Mouse (Mus musculus): Measurements from ENCODE around the gene Srsf10. TPM values are rescaled to one million over a fixed set of nuclear protein-coding genes. Genes with fewer than 3 reads are reported as not detected.
A peak's percentile ranks its signal among the peaks of the same experiment; 100 is the strongest.

Gene Srsf10
- polyA plus RNA-seq (2016; fragmentation: Nextera tagmentation; extraction: Ambion mirVana): 312 and 328 TPM in 2 replicates

DNA sequence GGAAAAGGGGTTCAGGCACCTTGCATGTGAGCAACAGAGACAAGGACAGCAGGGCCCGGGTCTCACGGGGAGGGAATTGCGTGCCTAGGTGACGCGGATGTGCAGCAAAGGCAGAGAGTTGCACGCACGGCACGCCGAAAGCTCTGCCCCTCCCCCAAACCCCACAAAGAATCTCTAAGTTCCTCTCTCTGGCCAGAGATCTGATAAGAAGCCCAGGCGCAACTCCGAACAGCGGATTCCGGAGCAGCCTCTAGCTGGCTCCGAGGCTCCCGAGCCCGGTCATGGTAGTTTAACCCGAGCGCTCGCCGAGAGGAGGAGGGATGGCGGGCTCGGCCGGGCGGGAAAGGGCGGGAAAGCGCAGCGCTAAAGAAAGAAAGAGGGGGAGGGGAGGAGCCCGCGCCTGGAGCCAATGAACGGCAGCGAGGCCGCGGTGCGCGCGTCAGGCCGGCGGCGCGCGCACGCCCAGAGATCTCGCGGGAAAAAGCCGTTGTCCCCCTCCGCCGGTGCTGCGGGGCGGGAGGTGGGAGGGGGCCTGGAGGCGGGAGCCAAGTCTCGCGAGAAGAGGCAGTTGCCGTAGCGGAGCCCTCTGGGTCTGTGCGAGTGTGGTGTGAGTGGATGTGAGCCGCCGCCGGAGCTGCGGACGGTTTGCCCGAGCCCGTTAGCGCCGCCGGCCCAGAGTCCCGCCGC lies at the start of gene Srsf10:
Gene Srsf10 (plus strand): TSS at position 212 of the 687 bp plus-strand sequence.
- Histone ChIP-seq H3K4me2 (replicated peaks) (peak within 1 kb of the TSS; percentile 80), H3K36me3 (no peaks in the 10 kb centered on the region), H3K9me3 (replicated peaks) (no peaks in the 10 kb centered on the region), H3K4me1 (peaks cover 38% of the 10 kb centered on the region), H3K4me3 (peak within 1 kb of the TSS; percentile 96), H3K27me3 (no peaks in the 10 kb centered on the region), H3K9ac (peak within 1 kb of the TSS; percentile 99), H3K27ac (peak within 1 kb of the TSS; percentile 99)
- peak; percentile 96 for ATAC-seq (ENCODE audit: low FRiP score)
- under 1% methylated on average over 62 of the region's 67 CpGs for WGBS

GRCm38 (mm10) chr4:135814896-135815295 lies 40.7 kb upstream of the Srsf10 start:
- WGBS: 86% methylated on average over 7 of the region's 7 CpGs
- H3K27ac ChIP-seq: no peak overlapping the region
- H3K4me3 ChIP-seq: no peak overlapping the region
- H3K36me3 ChIP-seq: no peaks in the 10 kb centered on the region
- ATAC-seq (ENCODE audit: low FRiP score): no peak
- H3K27me3 ChIP-seq: no peaks in the 10 kb centered on the region
- H3K9ac ChIP-seq: no peak overlapping the region
- H3K4me1 ChIP-seq: no peaks in the 10 kb centered on the region
- H3K4me2 ChIP-seq (replicated peaks): no peak overlapping the region
- no peaks in the 10 kb centered on the region for H3K9me3 ChIP-seq (replicated peaks)

GRCm38 (mm10) chr4:135816905-135817622 lies 38.5 kb upstream of the Srsf10 start:
- no peak overlapping the region for H3K4me3 ChIP-seq
- no peak overlapping the region for H3K27ac ChIP-seq
- H3K4me1 ChIP-seq: no peaks in the 10 kb centered on the region
- H3K27me3 ChIP-seq: no peaks in the 10 kb centered on the region
- WGBS: 44% methylated on average over 12 of the region's 12 CpGs
- H3K9ac ChIP-seq: no peak overlapping the region
- H3K36me3 ChIP-seq: no peaks in the 10 kb centered on the region
- ATAC-seq (ENCODE audit: low FRiP score): no peak
- no peaks in the 10 kb centered on the region for H3K9me3 ChIP-seq (replicated peaks)
- no peak overlapping the region for H3K4me2 ChIP-seq (replicated peaks)

- ATAC-seq (ENCODE audit: low FRiP score): no peak
- H3K9me3 ChIP-seq (replicated peaks): no peaks in the 10 kb centered on the region
- no peaks in the 10 kb centered on the region for H3K36me3 ChIP-seq
- H3K4me1 ChIP-seq: no peaks in the 10 kb centered on the region
- 75% methylated on average over 3 of the region's 3 CpGs for WGBS
- H3K27me3 ChIP-seq: no peaks in the 10 kb centered on the region
- no peak overlapping the region for H3K4me3 ChIP-seq
- no peak overlapping the region for H3K27ac ChIP-seq
- no peak overlapping the region for H3K9ac ChIP-seq
- no peak overlapping the region for H3K4me2 ChIP-seq (replicated peaks)
Observed at GRCm38 (mm10) chr4:135818366-135818765, 37.2 kb upstream of the Srsf10 start.

- H3K9me3 ChIP-seq (replicated peaks): no peaks in the 10 kb centered on the region
- H3K4me2 ChIP-seq (replicated peaks): no peak overlapping the region
- no peaks in the 10 kb centered on the region for H3K4me1 ChIP-seq
- ATAC-seq (ENCODE audit: low FRiP score): no peak
- H3K36me3 ChIP-seq: no peaks in the 10 kb centered on the region
- H3K27ac ChIP-seq: no peak overlapping the region
- no peak overlapping the region for H3K9ac ChIP-seq
- H3K27me3 ChIP-seq: no peaks in the 10 kb centered on the region
- no peak overlapping the region for H3K4me3 ChIP-seq
- 66% methylated on average over 17 of the region's 17 CpGs for WGBS
Observed at GRCm38 (mm10) chr4:135819826-135820526, 35.6 kb upstream of the Srsf10 start.

DNA sequence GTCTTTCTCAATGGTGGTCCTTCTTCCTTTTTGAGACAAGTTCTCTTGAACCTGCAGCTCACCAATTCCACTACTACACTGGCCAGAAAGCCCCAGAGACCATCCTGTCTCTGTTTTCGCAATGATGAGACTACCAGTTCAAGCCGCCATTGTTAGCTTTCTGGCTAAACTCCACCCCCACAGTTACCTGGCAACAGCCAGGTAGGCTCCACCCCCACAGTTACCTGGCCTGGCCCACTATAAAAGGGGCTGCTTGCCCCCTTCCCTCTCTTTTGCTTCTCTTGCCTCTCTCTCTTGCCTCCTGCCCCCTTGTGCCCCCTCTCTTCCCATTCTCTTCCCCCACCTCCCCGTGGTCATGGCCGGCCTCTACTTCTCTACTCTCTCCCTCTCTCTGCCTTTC lies 33.8 kb upstream of the Srsf10 start:
- no peaks in the 10 kb centered on the region for H3K36me3 ChIP-seq
- no peak for ATAC-seq (ENCODE audit: low FRiP score)
- 79% methylated on average over 4 of the region's 4 CpGs for WGBS
- no peaks in the 10 kb centered on the region for H3K27me3 ChIP-seq
- no peak overlapping the region for H3K9ac ChIP-seq
- no peak overlapping the region for H3K4me2 ChIP-seq (replicated peaks)
- no peaks in the 10 kb centered on the region for H3K9me3 ChIP-seq (replicated peaks)
- H3K27ac ChIP-seq: no peak overlapping the region
- no peak overlapping the region for H3K4me3 ChIP-seq
- no peaks in the 10 kb centered on the region for H3K4me1 ChIP-seq

DNA sequence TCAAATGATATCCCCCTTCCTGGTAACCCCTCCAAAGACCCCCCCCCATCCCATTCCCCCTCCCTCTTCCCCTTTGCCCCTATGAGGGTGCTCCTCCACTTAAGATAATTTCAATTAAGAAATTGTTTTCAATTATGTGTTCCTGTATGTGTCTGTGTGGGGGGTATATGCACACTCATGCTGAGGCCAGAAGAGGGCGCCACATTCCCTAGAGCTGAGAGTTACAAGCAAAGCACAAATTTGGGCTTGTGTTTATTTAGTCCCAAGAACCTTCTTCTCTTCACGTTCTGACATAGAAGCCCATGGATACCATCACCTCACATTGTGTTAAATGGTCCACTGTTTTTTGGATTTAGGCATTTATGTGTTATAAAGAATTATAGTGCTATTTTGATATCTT lies 32.2 kb upstream of the Srsf10 start:
- no peaks in the 10 kb centered on the region for H3K9me3 ChIP-seq (replicated peaks)
- H3K4me1 ChIP-seq: peaks cover under 1% of the 10 kb centered on the region; the same call in 1 of the 2 replicates
- H3K9ac ChIP-seq: no peak overlapping the region
- ATAC-seq (ENCODE audit: low FRiP score): no peak
- WGBS: 64% methylated on average over 2 of the region's 2 CpGs
- no peaks in the 10 kb centered on the region for H3K27me3 ChIP-seq
- H3K4me3 ChIP-seq: no peak overlapping the region
- H3K36me3 ChIP-seq: no peaks in the 10 kb centered on the region
- H3K4me2 ChIP-seq (replicated peaks): no peak overlapping the region
- no peak overlapping the region for H3K27ac ChIP-seq

GRCm38 (mm10) chr4:135824254-135824653 lies 31.3 kb upstream of the Srsf10 start:
- Histone ChIP-seq H3K9ac (peak overlapping the region; percentile 32; the same call in 1 of the 2 replicates), H3K9me3 (replicated peaks) (no peaks in the 10 kb centered on the region), H3K27me3 (no peaks in the 10 kb centered on the region), H3K4me2 (replicated peaks) (no peak overlapping the region), H3K27ac (no peak overlapping the region), H3K4me1 (peaks cover 9% of the 10 kb centered on the region), H3K4me3 (no peak overlapping the region), H3K36me3 (no peaks in the 10 kb centered on the region)
- 50% methylated on average over 8 of the region's 8 CpGs for WGBS
- ATAC-seq (ENCODE audit: low FRiP score): no peak

DNA sequence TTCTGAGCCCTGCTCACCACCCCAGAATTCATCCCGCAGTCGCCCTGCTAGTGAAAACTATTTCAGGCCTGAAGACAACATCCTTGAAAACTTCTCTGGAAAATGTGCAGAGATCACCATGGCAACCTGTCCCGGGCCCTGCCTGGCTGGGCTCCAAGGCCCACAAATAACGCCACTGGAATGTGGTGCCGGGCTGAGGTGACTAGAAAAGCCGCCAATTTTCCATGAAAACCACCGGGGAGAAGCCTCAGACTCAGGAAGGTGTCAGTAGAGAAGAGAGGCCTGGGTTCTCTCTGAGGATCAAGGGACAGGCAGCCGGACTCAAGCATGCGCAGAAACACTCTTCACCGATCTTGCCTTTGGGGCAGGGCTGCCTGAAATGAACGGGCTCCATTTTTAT lies 27.1 kb upstream of the Srsf10 start:
- Histone ChIP-seq H3K4me1 (peaks cover 12% of the 10 kb centered on the region), H3K4me3 (no peak overlapping the region), H3K4me2 (replicated peaks) (0 out of 2 replicates have a peak overlapping the region, but pooled peaks have one; percentile 0), H3K27ac (peak overlapping the region; percentile 72), H3K9me3 (replicated peaks) (no peaks in the 10 kb centered on the region), H3K36me3 (no peaks in the 10 kb centered on the region), H3K27me3 (no peaks in the 10 kb centered on the region), H3K9ac (no peak overlapping the region)
- no peak for ATAC-seq (ENCODE audit: low FRiP score)
- 25% methylated on average over 11 of the region's 11 CpGs for WGBS

GRCm38 (mm10) chr4:135832070-135832469 lies 23.5 kb upstream of the Srsf10 start:
- ATAC-seq (ENCODE audit: low FRiP score): no peak
- Histone ChIP-seq H3K9ac (no peak overlapping the region), H3K27ac (no peak overlapping the region), H3K9me3 (replicated peaks) (no peaks in the 10 kb centered on the region), H3K4me1 (peaks cover 20% of the 10 kb centered on the region), H3K4me3 (no peak overlapping the region), H3K27me3 (no peaks in the 10 kb centered on the region), H3K36me3 (no peaks in the 10 kb centered on the region), H3K4me2 (replicated peaks) (no peak overlapping the region)
- 79% methylated on average over 11 of the region's 11 CpGs for WGBS

- peaks cover 17% of the 10 kb centered on the region for H3K4me1 ChIP-seq
- H3K9me3 ChIP-seq (replicated peaks): no peaks in the 10 kb centered on the region
- peak overlapping the region; percentile 58 for H3K27ac ChIP-seq
- WGBS: 51% methylated on average over 12 of the region's 12 CpGs
- no peaks in the 10 kb centered on the region for H3K36me3 ChIP-seq
- no peak overlapping the region for H3K9ac ChIP-seq
- no peaks in the 10 kb centered on the region for H3K27me3 ChIP-seq
- peak; percentile 68 for ATAC-seq (ENCODE audit: low FRiP score)
- H3K4me3 ChIP-seq: no peak overlapping the region
- no peak overlapping the region for H3K4me2 ChIP-seq (replicated peaks)
Observed at GRCm38 (mm10) chr4:135833301-135834123, 22.0 kb upstream of the Srsf10 start.

Data from hindbrain, embryonic 12.5 days (tissue).